Mouse (Mus musculus) MEL (cell line): ENCODE results near the gene Fgf5.

Experiments used
- CHD1 ChIP-seq: IDR thresholded peaks from 2 replicates; pipeline ENCODE4 v1.6.1; 2012; ENCODE audit warnings: low read depth, mild to moderate bottlenecking, inconsistent platforms, low read length, improper control_type of control experiment
- CHD2 ChIP-seq: IDR thresholded peaks from 2 replicates; pipeline ENCODE4 v1.6.1; 2011; ENCODE audit warnings: low read length, improper control_type of control experiment
- CTCF ChIP-seq, 3 experiments: IDR thresholded peaks in 2 of 3; conservative IDR thresholded peaks in 1 of 3; 2 replicates each; pipeline ENCODE4 v1.5.1; 2011 to 2012; ENCODE audit warnings: low read length in 3 of 3, low read depth in 2 of 3, mild to moderate bottlenecking in 2 of 3, improper control_type of control experiment in 1 of 3, inconsistent platforms in 1 of 3, mixed read lengths in 1 of 3, moderate library complexity in 1 of 3; ENCODE audit not compliant: control insufficient read depth in 1 of 3, insufficient read depth in 1 of 3, poor library complexity in 1 of 3, severe bottlenecking in 1 of 3
- EP300 ChIP-seq, 2 experiments: IDR thresholded peaks; 2 replicates each; pipeline ENCODE4 v1.6.1; 2011; ENCODE audit warnings: improper control_type of control experiment in 2 of 2, low read length in 2 of 2, low read depth in 1 of 2, mild to moderate bottlenecking in 1 of 2
- POLR2A ChIP-seq, 2 experiments: IDR thresholded peaks; 2 replicates each; pipeline ENCODE4 v1.6.1; 2011 to 2012; ENCODE audit warnings: low read length in 2 of 2, mild to moderate bottlenecking in 2 of 2, control low read depth in 1 of 2, improper control_type of control experiment in 1 of 2, low read depth in 1 of 2, moderate library complexity in 1 of 2; ENCODE audit not compliant: control insufficient read depth in 1 of 2, insufficient read depth in 1 of 2, poor library complexity in 1 of 2
- RCOR1 ChIP-seq: IDR thresholded peaks from 2 replicates; pipeline ENCODE4 v1.6.1; 2012; ENCODE audit warnings: low read depth, mild to moderate bottlenecking, inconsistent platforms, low read length, improper control_type of control experiment
- SIN3A ChIP-seq: IDR thresholded peaks from 2 replicates; pipeline ENCODE4 v1.6.1; 2012; ENCODE audit warnings: low read length, improper control_type of control experiment, inconsistent platforms
- USF2 ChIP-seq, 2 experiments: IDR thresholded peaks; 2 replicates each; pipeline ENCODE4 v1.6.1; 2011 to 2012; ENCODE audit warnings: improper control_type of control experiment in 2 of 2, low read length in 2 of 2, borderline replicate concordance in 1 of 2, inconsistent platforms in 1 of 2, low read depth in 1 of 2, mild to moderate bottlenecking in 1 of 2; ENCODE audit not compliant: insufficient read depth in 1 of 2
- ZMIZ1 ChIP-seq: IDR thresholded peaks from 2 replicates; pipeline ENCODE4 v1.6.1; 2012; ENCODE audit warnings: low read depth, mild to moderate bottlenecking, inconsistent platforms, low read length, improper control_type of control experiment, moderate library complexity

DNA sequence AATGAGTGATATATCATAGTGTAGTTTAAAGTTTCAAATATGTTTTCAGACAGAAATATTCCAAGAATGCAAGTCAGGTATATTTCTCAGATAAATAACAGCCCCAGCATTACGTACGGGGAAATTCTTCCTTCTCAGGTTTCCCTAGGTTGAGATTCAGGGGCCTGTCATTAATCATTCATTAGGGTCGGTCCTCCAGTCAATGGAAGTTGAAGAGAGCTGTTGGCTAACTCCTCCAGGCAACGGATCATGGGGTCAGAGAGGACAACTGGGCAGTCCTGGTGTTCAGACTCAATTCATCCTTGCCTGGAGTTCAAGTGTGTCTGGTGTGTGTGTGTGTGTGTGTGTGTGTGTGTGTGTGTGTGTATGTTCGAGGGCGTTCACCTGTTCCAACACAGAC is 837 bp upstream of the Fgf5 start:
- TF ChIP-seq POLR2A (IDR thresholded peaks at IDR 0.05; ENCODE audit: control insufficient read depth in 1 of 2, insufficient read depth in 1 of 2, low read depth in 1 of 2, low read length in 2 of 2, poor library complexity in 1 of 2) (no peak), EP300 (IDR thresholded peaks at IDR 0.05; ENCODE audit: low read depth in 1 of 2, low read length in 2 of 2) (no peak), CTCF (IDR thresholded peaks at IDR 0.05 in 2 of 3, conservative IDR thresholded peaks at IDR 0.05 in 1 of 3; ENCODE audit: control insufficient read depth in 1 of 3, insufficient read depth in 1 of 3, low read depth in 2 of 3, low read length in 3 of 3, poor library complexity in 1 of 3, severe bottlenecking in 1 of 3) (no peak), ZMIZ1 (no peak), CHD2 (no peak), USF2 (IDR thresholded peaks at IDR 0.05; ENCODE audit: borderline replicate concordance in 1 of 2, insufficient read depth in 1 of 2, low read depth in 1 of 2, low read length in 2 of 2) (no peak), RCOR1 (no peak), CHD1 (no peak), SIN3A (no peak)
